Mouse (Mus musculus): ENCODE data around the gene Amd1. TPM values are rescaled to one million over a fixed set of nuclear protein-coding genes. Genes with fewer than 3 reads are reported as not detected.

The Amd1 gene
- 58.6 and 71.2 TPM in 2 replicates for polyA plus RNA-seq (2015; fragmentation: Nextera tagmentation; extraction: Ambion mirVana)

DNA sequence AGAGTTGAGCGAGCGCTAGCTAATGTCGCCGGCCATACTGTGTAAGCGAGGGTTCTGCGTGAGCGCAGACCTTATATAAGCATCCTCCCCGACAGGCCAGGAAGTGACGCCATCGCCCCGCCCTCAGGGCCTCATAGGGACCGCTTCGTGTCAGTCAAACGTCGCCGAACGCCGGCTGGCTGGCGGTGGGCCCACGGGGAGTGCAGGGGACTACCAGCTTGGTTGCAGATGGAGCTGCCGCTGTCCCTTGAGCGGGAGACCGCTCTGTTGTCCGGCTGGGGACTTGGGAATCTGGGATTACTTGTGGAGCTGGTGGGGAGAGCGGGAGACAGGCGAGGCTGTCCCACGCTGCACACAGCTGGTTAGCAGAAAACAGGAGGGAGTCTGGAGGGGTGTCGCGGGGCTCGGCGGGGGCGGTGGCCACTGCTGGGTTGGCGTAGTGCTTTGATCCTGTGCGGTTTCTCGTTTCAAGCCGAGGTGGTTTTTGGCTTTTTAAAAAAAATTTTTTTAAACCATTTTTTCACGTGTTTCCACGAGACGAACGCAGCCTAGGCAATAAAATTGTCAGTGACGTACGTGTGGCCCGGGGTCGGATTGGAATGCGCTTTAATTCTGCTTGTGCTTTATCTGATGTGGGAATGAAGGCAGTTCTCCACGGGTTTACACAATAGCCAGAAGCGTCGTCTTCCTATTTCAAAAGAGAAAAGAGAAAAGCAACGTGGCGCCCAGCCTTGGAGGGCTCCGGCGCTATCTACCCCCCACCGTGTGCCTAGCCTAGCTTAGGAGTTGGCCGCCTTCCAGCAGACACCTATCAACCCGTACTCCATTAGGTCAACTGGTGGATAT is at the start of gene Amd1:
Gene Amd1 (minus strand): TSS at position 47 of the 846 bp plus-strand sequence.

DNA sequence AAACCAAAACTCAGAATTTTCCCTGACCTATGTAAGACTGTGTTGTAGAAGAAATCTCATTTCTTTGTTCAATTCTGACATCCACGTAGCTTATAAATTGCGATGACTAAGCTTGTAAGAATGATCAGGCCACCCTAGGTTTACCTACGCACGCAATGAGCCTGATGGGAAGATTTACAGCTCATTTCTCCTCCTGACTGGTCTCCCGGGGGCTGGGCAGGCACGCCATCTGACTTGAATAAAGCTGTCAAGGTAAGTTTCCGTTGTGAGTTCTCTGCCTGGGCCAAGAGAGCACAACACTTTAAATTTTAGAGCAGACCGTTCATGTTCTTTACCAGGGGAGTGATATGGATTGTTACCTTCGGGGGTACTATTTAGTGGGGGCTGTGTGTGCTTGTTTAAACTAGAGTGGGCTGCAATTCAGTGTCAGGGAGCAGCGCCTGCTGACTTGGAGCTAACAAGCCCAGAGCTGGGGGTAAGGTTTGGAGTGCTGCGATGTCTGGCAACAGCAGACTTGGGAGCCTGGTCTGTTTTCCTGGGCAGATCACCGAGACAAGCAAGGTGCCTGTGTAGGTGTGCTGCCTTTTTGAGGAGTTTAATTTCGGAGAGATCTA is 37.5 kb upstream of the Amd1 start, which contains the start of gene Cdk19:
Gene Cdk19 (plus strand): TSS at position 214 of the 614 bp plus-strand sequence.

DNA sequence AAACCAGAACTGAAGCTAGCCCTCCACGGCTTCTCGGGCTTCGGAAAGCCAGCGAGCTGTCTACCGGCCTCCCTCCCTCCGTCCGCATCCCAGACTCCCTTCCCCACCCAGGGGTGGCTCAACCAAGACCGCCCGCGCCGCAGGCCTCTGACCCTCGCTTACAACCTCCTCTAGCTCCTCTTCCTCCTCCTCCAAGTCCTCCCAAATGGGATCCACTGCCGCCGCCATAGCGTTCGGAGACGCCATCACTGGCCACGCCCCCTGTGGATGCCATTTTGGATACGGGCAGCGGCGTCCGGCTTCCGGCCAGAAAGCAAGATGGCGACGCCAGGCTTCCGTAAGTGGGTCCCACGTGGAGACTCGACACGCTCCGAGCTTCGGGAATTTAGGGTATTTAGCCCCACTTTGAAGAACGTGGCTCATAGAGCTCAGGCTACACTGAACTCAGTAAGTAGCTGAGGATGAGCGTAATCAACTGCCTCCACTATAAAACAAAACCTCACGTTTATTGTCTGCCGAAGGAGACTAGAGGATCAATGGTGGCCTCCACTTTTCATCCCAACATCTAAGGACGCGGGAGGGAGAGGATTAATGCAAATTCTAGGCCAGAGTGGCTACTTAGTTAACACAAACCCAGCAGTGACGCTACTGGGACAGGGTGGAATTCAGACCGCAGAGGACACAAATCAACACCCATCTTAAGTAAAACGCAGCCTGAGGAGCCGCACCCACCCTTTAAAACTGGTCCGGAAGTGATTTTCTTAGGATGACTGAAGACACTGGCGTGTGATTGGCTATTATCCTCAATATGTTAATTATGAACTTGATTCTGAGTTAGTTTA is 44.4 kb downstream of the Amd1 start, which contains the start of gene Gtf3c6:
Gene Gtf3c6 (minus strand): TSS at position 695 of the 842 bp plus-strand sequence.

DNA sequence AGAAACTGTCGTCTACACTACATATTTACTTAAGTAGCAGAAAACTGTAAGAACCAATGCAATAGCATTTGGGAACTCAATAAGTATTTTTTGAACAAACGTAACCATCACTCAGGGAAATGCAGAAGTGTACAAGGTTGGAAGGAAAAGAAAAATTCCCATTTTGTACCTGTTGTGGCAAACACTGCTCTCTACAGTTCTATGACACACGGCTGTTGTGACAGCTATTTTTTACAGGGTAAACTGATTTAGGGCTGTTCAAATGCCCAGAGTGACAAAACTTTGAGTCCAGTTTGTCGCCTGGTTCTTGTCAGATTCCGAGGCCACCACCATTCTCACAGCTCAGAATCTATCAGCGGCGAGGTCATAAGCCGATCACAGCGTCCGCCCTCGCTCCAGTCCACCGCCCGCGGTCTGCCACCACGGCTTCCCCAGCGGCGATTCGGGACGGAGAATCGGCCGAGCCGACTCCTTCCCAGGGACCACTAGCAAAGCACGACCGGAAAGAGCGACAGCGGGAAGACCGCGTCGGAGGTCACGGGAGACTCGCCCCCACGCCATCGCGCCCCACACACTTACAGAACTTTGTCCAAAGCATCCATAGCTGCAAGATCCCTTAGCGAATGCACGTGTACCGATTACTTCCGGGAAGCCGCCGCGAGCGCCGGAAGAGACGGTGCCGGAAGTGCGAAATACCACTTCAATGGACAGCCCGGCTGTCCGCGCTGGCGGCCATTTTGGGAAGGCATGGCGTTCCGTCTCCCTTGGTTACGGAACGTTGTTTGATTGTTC is 55.4 kb downstream of the Amd1 start, which contains the start of gene Rpf2:
Gene Rpf2 (minus strand): TSS at position 663 of the 792 bp plus-strand sequence.

Other genes starting within 250 kb of the Amd1 start
- gene Slc16a10, start 159.9 kb downstream of the Amd1 start, polyA plus RNA-seq (2015; fragmentation: Nextera tagmentation; extraction: Ambion mirVana), result 54.9 and 64.2 TPM in 2 replicates
- gene Rpf2, start 55.1 kb downstream of the Amd1 start, polyA plus RNA-seq (2015; fragmentation: Nextera tagmentation; extraction: Ambion mirVana), result 48.2 and 48.5 TPM in 2 replicates
- 39.6 and 40.4 TPM in 2 replicates for gene Gtf3c6, start 44.1 kb downstream of the Amd1 start, polyA plus RNA-seq (2015; fragmentation: Nextera tagmentation; extraction: Ambion mirVana)
- gene Cdk19, start 37.4 kb upstream of the Amd1 start, polyA plus RNA-seq (2015; fragmentation: Nextera tagmentation; extraction: Ambion mirVana), result 6.7 and 8.6 TPM in 2 replicates